Mouse (Mus musculus) intestine, embryonic 15.5 days (tissue): ENCODE measurements around the gene Smc6. TPM values are rescaled to one million over a fixed set of nuclear protein-coding genes. Genes with fewer than 3 reads are reported as not detected.

ENCODE experiments used
- ATAC-seq: fragments of 200-750 bp; cut with Nextera tagmentation; 2 replicates; pipeline ENCODE4 v1.8.0; 2017; ENCODE audit warnings: moderate TSS enrichment, moderate library complexity
- H3K27ac ChIP-seq: fragments of 300-500 bp; sonication (generic); 2 replicates; pipeline ENCODE4 v1.5.1; 2015; ENCODE audit warnings: mild to moderate bottlenecking, inconsistent platforms
- H3K27me3 ChIP-seq: fragments of 300-500 bp; sonication (generic); replicated peaks from 2 replicates; pipeline ENCODE4 v1.6.1; 2015; ENCODE audit warnings: inconsistent platforms
- H3K36me3 ChIP-seq: fragments of 300-500 bp; sonication (generic); 2 replicates; pipeline ENCODE4 v1.6.1; 2015; ENCODE audit warnings: inconsistent platforms
- H3K4me1 ChIP-seq: fragments of 300-500 bp; sonication (generic); replicated peaks from 2 replicates; pipeline ENCODE4 v1.6.1; 2015; ENCODE audit warnings: inconsistent platforms
- H3K4me2 ChIP-seq: fragments of 300-500 bp; sonication (generic); replicated peaks from 2 replicates; pipeline ENCODE4 v1.6.1; 2015; ENCODE audit warnings: mild to moderate bottlenecking, inconsistent platforms
- H3K4me3 ChIP-seq: fragments of 300-500 bp; sonication (generic); replicated peaks from 2 replicates; pipeline ENCODE4 v1.5.1; 2015; ENCODE audit warnings: inconsistent platforms
- H3K9ac ChIP-seq: fragments of 300-500 bp; sonication (generic); 2 replicates; pipeline ENCODE4 v1.6.1; 2015; ENCODE audit warnings: inconsistent platforms
- H3K9me3 ChIP-seq: fragments of 300-500 bp; sonication (generic); 2 replicates; pipeline ENCODE4 v1.6.1; 2016; ENCODE audit warnings: inconsistent platforms
- whole genome bisulfite sequencing: fragments of 180-500 bp; shearing (Covaris S2); methylation state at CpG from one replicate; pipeline ENCODE4 v1.1.7; 2015; 5-methylcytosine and 5-hydroxymethylcytosine counted together
- polyA plus RNA-seq: library from polyadenylated mRNA; unstranded; fragments of >200 nt; fragmentation: Nextera tagmentation; extraction: Ambion mirVana; gene quantifications from 2 replicates; pipeline ENCODE4 v1.2.1, GENCODE M21; 2015

Gene Smc6
- polyA plus RNA-seq, 1 experiment from 2014 or later = 134 TPM

GRCm38 (mm10) chr12:11362435-11362834 lies 96.7 kb downstream of the Smc6 start:
- Histone ChIP-seq H3K4me1 (no peaks in the 10 kb centered on the region), H3K9ac (no peak overlapping the region), H3K9me3 (no peaks in the 10 kb centered on the region), H3K27me3 (no peaks in the 10 kb centered on the region), H3K4me3 (no peak overlapping the region), H3K27ac (no peak overlapping the region), H3K36me3 (no peaks in the 10 kb centered on the region), H3K4me2 (no peak overlapping the region)
- no peak for ATAC-seq
- 89% methylated on average over 6 of the region's 6 CpGs for whole genome bisulfite sequencing

GRCm38 (mm10) chr12:11364870-11365269 lies 99.2 kb downstream of the Smc6 start:
- Histone ChIP-seq H3K4me2 (no peak overlapping the region), H3K4me3 (no peak overlapping the region), H3K27me3 (no peaks in the 10 kb centered on the region), H3K9ac (no peak overlapping the region), H3K36me3 (no peaks in the 10 kb centered on the region), H3K9me3 (no peaks in the 10 kb centered on the region), H3K4me1 (no peaks in the 10 kb centered on the region), H3K27ac (no peak overlapping the region)
- ATAC-seq = no peak
- 49% methylated on average over 6 of the region's 6 CpGs for WGBS

- Histone ChIP-seq H3K9ac (no peak overlapping the region), H3K27me3 (no peaks in the 10 kb centered on the region), H3K4me2 (no peak overlapping the region), H3K9me3 (no peaks in the 10 kb centered on the region), H3K27ac (no peak overlapping the region), H3K4me3 (no peak overlapping the region), H3K36me3 (no peaks in the 10 kb centered on the region), H3K4me1 (no peaks in the 10 kb centered on the region)
- 43% methylated on average over 3 of the region's 3 CpGs for WGBS
- ATAC-seq = no peak
Observed at GRCm38 (mm10) chr12:11367099-11367765, 101.5 kb downstream of the Smc6 start.

Other genes starting within 250 kb of the Smc6 start
- gene Kcns3, start 114.8 kb upstream of the Smc6 start, polyA plus RNA-seq = 4.0 and 4.6 TPM in 2 replicates
- gene Msgn1, start 56.9 kb upstream of the Smc6 start, polyA plus RNA-seq = not detected in 2 replicates
- 7.3 and 7.7 TPM in 2 replicates for gene Gen1, start 85 bp upstream of the Smc6 start, polyA plus RNA-seq
- 0.44 and 0.62 TPM in 2 replicates for gene Vsnl1, start 170.7 kb downstream of the Smc6 start, polyA plus RNA-seq
- 0.08 and 0.28 TPM in 2 replicates for gene Rad51ap2, start 190.2 kb downstream of the Smc6 start, polyA plus RNA-seq